Mouse (Mus musculus) megakaryocyte progenitor cell, adult 5-6 weeks (primary cell): ENCODE measurements around the gene 4933427I04Rik. TPM values are rescaled to one million over a fixed set of nuclear protein-coding genes. Genes with fewer than 3 reads are reported as not detected.

Experiments
- total RNA-seq, 2 experiments: library from RNA; stranded (forward) in 1 of 2; stranded (reverse) in 1 of 2; fragments of 157-497, 149-512 nt in 1 of 2; fragments of 200-1000 nt in 1 of 2; gene quantifications; 2 replicates each; pipeline versions ENCODE4 v1.2.3 to v1.2.4; 2015 to 2017

Gene 4933427I04Rik
- total RNA-seq, 2 experiments from 2014 or later: not detected

Other genes starting within 250 kb of the 4933427I04Rik start
- gene Macf1, start 175.3 kb upstream of the 4933427I04Rik start, total RNA-seq (2015): 103 and 130 TPM in 2 replicates
- gene Macf1, start 175.3 kb upstream of the 4933427I04Rik start, total RNA-seq (2017): 123 and 159 TPM in 2 replicates
- 150 and 160 TPM in 2 replicates for gene Ndufs5, start 141.5 kb upstream of the 4933427I04Rik start, total RNA-seq (2015)
- gene Ndufs5, start 141.5 kb upstream of the 4933427I04Rik start, total RNA-seq (2017): 142 and 157 TPM in 2 replicates
- 49.4 and 54.2 TPM in 2 replicates for gene Akirin1, start 109.3 kb upstream of the 4933427I04Rik start, total RNA-seq (2015)
- 18.5 and 25.5 TPM in 2 replicates for gene Akirin1, start 109.3 kb upstream of the 4933427I04Rik start, total RNA-seq (2017)
- gene Rhbdl2, start 71.8 kb upstream of the 4933427I04Rik start, total RNA-seq (2015): not detected in 2 replicates
- not detected in 2 replicates for gene Rhbdl2, start 71.8 kb upstream of the 4933427I04Rik start, total RNA-seq (2017)
- gene Mycbp, start 45.2 kb downstream of the 4933427I04Rik start, total RNA-seq (2015): 44.8 and 49.6 TPM in 2 replicates
- 31.0 and 34.5 TPM in 2 replicates for gene Mycbp, start 45.2 kb downstream of the 4933427I04Rik start, total RNA-seq (2017)
- 33.7 and 42.3 TPM in 2 replicates for gene Rragc, start 57.8 kb downstream of the 4933427I04Rik start, total RNA-seq (2015)
- 35.7 and 37.0 TPM in 2 replicates for gene Rragc, start 57.8 kb downstream of the 4933427I04Rik start, total RNA-seq (2017)
- gene 4930535I16Rik, start 58.3 kb downstream of the 4933427I04Rik start, total RNA-seq (2015): not detected in 2 replicates
- gene 4930535I16Rik, start 58.3 kb downstream of the 4933427I04Rik start, total RNA-seq (2017): not detected in 2 replicates